Mouse (Mus musculus): Measurements from ENCODE around the gene Snf8.

GRCm38 (mm10) chr11:96006367-96006851 lies 28.3 kb upstream of the Snf8 start:
- TF ChIP-seq MYOG (IDR thresholded peaks at IDR 0.05; ENCODE audit: control insufficient read depth, extremely low read depth, insufficient read length) (no peak), CTCF (IDR thresholded peaks at IDR 0.05; ENCODE audit: control insufficient read depth, insufficient read depth, insufficient read length) (no peak), USF1 (IDR thresholded peaks at IDR 0.05; ENCODE audit: low read depth) (no peak)

All from C2C12 (cell line).